Comparison of ENCODE assay signal across 1 mouse cellular context in the genomic region with DNA sequence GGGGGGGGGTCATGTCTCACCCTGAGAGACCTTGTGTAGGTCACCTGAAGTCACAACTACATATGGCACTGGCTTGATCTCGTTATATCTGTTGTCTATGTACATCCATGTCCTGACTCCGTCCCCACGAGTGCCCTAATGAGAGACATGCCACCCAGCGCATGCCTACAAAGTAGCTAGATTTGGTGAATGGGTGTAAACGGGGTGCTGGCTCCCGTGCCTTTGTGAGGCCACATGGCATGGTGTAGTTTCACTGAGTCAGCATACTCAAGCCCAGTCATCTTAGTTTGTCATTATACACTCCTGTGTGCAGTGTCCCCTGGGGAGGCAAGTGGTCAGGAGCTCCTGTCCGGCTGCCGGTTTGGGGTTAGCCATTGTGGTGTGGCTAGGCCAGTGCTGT.
TF ChIP-seq lines count a peak whose summit lies in the region.

No protein-coding gene starts in this region.

TF ChIP-seq in MEL, 35 proteins besides CTCF, POLR2A, EP300 and RAD21 (continued from another document):
- 0 out of 2 replicates have a peak, but pooled peaks have one; percentile 17 for TF ChIP-seq MAFK (IDR thresholded peaks at IDR 0.05; ENCODE audit: borderline replicate concordance, low read depth, low read length)
- TF ChIP-seq CHD2 (IDR thresholded peaks at IDR 0.05; ENCODE audit: low read length) = no peak
- TF ChIP-seq USF1 (IDR thresholded peaks at IDR 0.05; ENCODE audit: low read depth, low read length) = no peak
- no peak for TF ChIP-seq GABPA (IDR thresholded peaks at IDR 0.05; ENCODE audit: low read depth, low read length)
- TF ChIP-seq MAX (IDR thresholded peaks at IDR 0.05; ENCODE audit: low read length) = 0 out of 2 replicates have a peak, but pooled peaks have one; percentile 10
- TF ChIP-seq POLR2AphosphoS2 (IDR thresholded peaks at IDR 0.05; ENCODE audit: low read length) = peak; percentile 30; the same call in 1 of the 2 replicates
TF ChIP-seq in MEL: peak in this region for 4.
